Mouse (Mus musculus): ENCODE results near the gene 1700016D06Rik.

Gene 1700016D06Rik

DNA sequence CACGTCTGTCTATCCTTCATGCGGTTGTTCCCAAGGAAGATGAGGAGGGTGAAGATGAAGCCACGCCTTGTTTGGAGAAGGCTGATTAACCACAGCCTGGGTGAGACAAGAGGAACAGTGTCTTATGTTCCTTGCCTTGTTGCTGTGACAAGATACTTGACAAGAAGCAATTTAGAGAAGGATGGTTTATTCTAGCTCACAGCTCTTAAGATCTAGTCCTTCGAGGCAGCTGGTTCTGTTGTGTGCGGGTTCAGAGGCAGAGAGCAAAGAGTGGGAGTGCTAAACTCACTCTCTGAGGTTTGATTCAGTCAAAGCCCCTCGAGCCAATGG, at the start of gene 1700016D06Rik:
Gene 1700016D06Rik, minus strand, starts transcription at position 31 of the 330 bp plus-strand sequence.
- no peak for DNase-seq (ENCODE audit: low spot score)

DNA sequence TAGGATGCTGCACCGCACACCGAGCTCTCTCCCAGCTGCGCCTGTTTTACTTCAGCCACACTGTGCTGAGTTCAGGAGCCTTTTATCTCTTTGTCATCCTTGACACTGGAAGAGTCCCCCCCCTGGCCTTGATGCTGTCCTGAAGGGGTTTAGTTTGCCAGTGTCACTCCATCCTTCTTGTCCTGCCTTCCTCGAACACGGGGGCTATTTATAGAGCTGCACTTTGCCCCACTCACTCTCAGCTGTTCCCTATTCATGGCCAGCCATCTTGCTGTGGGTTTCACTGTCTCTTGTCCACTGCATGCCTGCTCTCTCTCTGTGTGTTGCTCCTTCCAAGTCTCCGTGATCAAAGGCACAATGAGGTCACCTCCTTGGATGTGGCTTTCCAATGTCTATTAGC, 48.6 kb upstream of the 1700016D06Rik start:
- no peak for DNase-seq (ENCODE audit: low spot score)

DNA sequence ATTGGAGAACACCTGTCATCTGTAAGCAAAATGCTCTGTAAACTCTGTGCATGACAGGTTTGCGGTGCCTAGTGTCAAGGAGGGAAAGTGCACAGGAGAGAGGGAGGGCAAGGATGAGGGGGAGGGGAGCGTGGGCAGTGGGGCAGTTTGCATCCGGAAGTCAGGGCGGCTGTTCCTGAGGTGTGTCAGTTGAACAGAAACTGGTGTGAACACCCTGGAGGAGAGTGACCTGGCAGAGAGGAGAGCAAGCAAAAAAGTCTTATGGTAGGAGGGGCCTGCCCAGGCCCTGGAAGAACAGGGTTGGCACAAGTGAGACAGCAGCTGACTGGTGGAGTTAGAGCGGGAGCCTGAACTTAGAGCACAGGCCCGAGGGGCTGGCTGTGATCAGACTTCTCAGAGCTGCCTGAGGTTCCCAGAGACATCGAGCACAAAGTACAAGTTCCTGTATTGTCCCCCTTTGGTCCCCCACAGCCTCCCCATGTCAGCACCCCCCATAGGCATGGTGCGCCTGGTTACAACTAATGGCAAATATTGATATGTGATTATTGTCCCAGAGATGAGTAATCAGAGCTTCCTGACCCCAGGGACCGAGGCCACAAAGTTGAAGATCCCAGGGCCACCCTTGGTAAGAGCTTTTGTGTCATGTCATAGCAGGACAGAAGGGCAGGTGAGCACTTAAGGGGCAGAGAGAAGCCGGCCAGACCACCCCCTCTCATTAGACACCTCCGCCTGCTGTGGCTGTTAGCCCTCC, 46.2 kb upstream of the 1700016D06Rik start:
- DNase-seq (ENCODE audit: low spot score): no peak

DNA sequence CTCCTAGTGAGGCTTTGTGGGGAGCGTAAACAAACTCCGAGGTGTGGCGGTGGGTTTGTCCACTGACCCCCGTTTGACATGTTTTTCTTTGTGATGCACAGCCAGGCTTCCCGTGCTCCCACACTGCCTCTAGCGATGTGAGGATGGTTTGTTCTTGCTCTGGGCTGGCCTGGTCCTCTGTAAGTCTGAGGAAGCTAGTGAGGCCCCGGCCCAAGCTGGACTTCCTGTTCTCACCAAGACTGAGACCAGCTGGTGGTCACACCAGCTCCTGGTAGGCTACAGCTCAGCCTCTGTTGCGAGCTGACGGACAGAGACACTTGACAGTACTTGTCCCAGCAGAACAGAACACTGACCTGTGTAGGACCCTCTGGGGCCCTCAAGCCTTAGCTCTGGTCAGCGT, 42.7 kb upstream of the 1700016D06Rik start:
- no peak for DNase-seq (ENCODE audit: low spot score)

DNA sequence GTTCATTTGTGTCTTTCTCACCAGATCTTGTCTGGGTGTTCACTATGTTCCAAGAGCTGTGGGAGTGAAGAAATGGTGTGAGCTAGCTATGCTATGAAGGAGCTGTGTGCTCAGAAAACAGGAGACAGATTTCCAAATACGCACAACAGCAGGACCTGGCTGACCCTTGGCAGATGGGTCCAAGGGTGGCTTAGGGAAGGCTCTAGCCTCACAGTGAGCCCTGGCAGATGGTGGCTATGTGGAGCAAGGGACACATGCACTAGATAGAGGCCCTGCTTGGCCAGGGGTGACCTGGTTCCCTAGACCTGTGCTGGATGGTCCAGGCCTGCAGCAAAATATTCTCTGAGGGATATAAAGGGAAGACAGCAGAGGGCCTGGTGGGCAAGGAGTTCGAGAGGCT, 40.0 kb upstream of the 1700016D06Rik start:
- DNase-seq (ENCODE audit: low spot score): no peak

DNA sequence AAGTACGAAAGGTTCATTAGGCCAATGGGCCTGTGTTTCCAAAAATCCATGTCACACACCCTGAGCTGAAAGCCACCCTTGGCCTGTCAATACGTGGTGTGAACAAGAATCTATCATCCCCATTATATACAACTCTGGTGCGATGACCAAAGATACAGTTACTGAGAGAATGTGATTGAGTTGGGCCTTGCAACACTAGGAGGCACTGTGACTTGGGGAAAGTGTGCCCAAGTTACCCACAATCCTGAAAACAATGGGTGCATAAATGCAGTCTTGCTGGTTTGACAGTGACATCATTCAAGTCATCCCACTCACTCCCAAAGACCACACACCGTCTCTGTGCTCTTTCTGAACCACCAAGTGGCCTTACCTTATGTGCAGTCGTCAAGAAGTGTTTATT, 38.2 kb upstream of the 1700016D06Rik start:
- DNase-seq (ENCODE audit: low spot score): no peak

DNA sequence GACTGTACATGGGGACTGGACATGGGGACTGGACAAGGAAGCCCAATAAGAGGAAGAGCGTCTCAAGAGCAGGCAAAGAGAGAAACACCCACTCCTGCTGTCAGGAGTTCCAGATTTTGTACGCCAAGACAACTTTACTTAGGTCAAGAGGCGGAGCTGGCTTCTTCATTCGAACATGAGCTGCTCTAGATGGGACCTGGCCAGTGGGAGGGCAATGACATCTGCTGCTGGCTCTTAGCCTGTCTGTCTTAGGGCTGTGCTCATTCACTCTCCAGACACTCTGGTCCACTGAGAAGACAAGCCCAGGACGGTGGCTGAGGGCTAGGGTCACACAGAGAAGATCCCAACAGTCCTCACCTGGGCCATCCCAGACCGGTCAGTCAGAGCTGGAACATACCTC, 36.2 kb upstream of the 1700016D06Rik start:
- no peak for DNase-seq (ENCODE audit: low spot score)

DNA sequence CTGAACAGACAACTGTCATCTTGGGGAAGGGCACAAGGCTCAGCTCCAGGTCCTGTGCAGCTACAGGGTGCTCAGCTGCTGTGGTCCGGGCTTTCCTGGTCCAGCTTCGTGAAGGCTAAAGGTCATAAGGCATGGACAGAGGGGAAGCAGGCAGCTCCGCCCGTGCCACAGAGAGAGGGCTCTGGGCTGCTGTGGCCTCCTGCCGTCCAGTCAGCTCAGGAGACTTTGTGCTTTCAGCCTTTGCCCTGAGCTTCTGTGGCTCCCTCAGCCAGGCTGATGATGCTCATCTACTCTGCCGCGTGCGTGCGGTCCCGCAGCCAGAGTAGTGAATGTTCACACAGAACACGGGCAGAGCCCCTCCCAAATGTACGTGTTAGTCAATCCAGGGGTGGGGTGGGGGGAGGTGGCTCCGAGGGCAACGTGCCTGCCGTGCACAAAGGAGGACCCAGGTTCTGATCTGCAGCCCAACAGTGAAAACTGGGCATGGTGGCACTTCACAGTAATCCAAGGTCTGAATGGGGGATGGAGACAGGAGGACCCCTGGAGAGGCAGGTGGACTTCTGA, 34.9 kb upstream of the 1700016D06Rik start:
- DNase-seq (ENCODE audit: low spot score): no peak

DNA sequence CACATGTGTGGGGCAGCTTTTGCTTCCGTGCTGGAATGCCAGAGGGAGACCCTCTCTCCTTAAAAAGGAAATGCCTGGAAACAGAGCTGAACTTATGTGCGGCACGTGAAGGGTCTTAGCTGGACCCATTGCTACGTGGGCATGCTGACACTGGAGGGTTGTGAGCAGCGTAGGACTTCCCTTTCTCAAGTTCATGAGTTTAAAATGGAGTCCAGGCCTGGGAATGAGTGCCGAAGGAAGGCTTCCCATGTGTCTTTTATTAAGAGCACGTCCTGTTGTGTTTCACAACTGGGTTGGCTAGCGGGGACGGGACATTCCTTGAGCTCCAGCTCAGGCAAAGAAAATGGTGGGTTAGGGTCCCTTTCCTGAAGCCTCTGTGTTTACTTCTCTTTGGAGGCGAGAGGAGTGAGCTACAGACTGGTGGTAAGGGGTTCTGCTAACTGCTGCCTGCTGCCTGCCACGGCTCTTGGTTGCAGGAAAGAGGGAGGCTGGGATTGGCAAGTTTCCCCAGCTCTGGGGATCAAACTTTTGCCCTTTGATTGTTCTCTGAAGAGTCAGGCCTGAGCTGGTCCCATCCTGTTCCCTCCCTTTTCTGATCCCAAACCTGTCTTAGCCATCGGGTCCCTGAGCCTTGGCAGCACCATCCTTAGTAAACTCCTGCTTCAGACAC, 29.5 kb upstream of the 1700016D06Rik start:
- DNase-seq (ENCODE audit: low spot score): no peak

DNA sequence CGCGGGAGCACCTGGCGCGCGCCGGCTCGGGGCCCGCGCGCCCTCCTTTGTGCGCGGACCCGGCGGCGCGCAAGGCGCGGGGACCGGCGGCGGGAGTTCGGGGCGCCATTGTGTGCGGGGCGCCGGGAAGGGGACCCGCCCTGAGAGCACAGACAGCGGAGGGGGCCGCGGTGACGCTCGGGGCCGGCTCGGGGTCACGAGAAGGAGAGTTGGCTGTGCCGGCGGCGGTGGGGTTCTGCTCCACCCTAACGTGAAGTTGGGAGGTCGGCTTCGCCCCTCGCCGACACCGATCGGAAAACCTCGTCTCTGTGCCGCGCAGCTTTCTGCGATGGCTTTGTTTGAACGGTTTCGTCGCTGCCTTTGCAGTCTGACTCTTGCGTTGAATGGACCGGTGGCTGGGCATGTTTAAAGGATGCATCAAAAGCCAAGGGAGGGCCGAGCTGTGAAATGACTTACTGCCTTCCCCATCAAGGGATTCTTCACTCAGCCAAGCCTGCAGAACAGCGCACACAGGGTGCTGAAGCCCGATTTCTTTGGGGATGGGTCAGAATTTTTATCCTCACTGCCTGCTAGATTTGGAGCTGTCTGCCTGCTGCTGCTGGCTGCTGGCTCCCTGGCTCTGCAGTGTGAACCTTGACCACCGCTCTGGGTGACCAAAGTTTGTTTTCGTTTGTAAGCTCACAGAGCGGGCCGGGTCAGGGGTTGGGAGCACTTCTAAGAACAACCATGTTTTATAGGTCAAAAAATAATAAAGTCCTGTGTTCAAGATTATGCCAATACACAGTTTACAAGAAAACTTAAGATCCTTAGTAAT, 27.8 kb upstream of the 1700016D06Rik start:
- no peak for DNase-seq (ENCODE audit: low spot score)

DNA sequence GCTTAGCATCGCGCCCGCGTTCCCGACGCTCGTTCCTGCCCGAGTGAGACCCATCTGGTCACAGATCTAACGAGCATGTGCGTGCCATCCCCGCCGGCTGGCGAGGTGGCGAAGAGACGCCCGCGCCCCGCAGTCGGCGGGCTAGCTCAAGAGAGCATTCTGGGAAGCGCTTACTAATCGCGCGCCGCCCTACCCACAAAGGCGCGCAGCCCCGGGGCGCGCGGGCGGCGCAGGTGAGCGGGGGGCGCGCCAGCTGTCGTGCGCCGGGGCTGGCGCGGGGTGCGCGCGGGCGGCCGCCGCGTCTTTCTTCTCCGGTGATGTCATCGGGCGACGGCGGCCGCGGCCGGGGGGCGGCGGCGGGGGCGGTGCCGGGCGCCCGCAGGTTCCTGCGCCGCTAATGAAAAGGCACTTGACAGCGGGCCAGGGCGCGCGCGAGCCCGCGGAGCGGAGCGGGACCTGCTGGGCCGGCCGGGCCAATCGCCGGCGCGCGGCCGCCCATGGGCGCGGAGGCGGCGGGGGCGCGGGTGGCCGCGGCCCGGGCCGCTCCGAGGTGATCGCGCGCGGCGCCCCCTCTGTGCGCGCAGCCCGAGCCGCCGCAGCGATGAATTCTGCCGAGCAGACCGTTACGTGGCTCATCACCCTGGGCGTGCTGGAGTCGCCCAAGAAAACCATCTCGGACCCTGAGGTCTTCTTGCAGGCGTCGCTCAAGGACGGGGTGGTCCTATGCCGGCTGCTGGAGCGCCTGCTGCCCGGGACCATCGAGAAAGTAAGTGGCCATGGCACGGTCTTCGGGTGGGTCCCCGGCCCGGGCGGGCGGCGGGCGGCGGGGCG, 27.0 kb upstream of the 1700016D06Rik start, which contains the start of gene Arhgef7:
Gene Arhgef7, plus strand, starts transcription at position 71 of the 831 bp plus-strand sequence.
- peak; percentile 55 for DNase-seq (ENCODE audit: low spot score)

DNA sequence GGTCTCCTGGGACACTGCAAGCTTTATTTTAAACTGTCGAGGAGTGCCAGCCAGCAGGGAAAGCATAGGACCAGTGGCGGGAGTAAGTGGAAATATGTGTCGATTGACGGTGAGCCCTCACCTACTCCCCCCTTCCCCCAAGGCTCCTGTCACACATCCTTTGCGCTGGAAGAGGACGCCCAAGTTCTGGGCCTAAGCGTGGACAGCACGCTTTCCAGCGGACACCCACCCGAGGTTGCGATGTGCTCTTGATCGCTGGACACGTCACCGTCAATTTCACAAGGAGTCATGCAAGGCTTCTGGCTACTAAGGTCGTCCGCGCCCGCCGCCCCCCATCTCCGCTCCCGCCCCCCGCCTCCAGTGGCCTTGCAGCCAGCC, 26.4 kb upstream of the 1700016D06Rik start:
- DNase-seq (ENCODE audit: low spot score): no peak

DNA sequence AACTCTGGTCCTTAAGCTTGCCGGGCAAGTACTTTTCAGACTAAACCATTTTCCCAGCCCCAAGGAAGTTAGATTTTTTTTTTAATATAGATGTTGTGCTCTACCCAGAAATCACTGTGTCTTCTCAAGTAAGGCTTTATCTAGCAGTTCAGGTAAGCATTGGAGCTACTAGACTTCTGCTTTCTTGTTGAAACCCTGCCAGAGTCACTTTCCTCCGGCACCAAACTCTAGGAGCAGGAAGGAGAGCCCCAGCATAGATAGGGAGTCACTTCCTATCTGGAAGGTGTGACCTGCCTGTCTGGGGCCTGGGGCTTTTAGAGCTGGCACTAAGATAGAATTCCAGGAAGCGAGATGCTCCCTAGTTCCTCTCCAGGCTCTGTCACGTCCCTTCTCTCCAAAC, 16.3 kb upstream of the 1700016D06Rik start:
- DNase-seq (ENCODE audit: low spot score): no peak

DNA sequence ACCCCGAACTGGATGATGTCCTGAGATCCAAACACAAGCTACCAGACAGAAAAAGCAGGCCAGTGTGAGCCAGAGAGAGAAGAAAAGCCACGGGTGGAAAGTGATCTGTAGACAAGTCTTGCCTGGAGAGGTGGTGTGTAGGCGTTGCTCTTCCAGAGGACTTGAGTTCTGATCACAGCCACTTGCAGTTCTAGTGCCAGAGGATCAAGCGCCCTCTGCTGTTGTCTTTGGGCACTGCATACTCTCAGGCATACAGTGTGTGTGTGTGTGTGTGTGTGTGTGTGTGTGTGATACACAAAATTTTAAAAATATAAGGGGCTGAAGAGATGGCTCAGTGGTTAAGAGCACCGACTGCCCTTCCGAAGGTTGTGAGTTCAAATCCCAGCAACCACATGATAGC, 11.4 kb upstream of the 1700016D06Rik start:
- DNase-seq (ENCODE audit: low spot score): no peak

DNA sequence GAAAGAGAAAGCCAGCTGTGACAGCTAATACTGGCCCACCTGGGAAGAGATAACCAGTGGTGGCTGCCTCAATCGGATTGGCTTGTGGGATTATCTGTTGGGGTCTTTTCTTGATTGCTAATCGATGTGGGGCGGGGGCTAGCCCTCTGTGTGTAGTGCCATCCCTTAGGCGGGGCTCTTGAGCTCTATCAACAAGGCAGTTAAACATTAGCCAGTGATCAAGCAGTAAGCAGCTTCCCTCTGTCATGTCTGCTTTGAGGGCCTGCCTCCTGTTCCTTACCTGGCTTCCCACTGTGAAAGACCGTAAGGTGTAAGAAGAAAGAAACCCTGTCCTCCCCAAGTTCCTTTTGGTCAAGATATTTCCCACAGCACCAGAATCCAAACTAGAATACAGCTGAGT, 9.6 kb upstream of the 1700016D06Rik start:
- no peak for DNase-seq (ENCODE audit: low spot score)

DNA sequence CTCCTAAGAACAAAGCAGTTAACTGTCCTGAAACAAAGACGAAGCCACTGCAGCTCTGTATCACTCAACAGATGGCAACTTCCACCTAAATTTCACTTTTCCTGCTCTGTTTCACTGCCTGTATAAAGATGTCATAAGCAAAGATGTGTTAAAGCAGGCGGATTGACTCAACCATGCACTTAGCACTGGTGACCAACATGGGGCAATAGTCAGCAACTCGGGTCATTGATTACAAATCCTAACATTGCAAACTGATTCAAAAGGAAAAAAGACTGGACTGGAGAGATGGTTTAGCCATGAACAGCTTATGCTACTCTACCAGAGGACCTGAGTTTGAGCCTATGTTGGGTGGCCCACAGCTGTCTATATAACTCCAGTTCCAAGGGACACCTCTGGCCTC, 8.7 kb upstream of the 1700016D06Rik start:
- DNase-seq (ENCODE audit: low spot score): no peak

DNA sequence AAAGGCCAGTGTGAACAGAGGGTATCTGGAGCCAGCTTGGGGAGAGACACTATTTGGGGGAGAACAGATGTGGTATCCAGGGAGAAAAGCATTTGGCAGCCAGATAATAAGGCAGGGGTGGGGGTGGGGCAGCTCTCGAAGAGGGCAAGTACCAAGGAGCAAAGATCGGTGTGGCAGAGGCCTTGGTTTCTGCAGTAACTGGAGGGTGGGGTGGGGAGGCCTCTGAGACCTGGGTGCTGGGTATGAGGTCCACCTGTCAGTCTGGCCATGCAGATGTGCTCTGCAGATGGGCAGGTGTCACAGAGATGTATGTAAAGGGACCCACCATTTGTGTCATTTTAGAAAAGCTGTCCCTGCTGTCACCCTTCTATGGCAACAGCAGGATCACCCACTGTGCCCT, 8.0 kb upstream of the 1700016D06Rik start:
- no peak for DNase-seq (ENCODE audit: low spot score)

DNA sequence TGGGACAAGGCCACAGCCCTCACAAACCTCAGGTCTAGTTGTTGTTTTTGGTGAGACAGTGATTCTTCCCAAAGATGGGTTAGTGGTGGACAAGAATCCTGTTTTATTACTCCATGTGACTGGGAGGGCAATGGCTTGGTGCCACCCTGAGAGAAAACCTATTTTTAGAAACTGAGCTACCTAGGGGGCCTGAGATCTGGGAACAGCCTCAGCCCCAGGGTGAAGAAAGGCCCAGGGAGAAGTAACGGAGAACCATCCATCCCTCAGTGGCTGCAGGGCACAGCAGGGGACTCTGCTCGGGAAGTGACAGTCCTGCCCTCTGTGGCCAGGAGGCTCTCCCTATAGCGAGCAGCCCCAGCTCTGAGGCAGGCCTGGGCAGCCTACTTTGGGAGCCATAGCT, 6.8 kb upstream of the 1700016D06Rik start:
- no peak for DNase-seq (ENCODE audit: low spot score)

DNA sequence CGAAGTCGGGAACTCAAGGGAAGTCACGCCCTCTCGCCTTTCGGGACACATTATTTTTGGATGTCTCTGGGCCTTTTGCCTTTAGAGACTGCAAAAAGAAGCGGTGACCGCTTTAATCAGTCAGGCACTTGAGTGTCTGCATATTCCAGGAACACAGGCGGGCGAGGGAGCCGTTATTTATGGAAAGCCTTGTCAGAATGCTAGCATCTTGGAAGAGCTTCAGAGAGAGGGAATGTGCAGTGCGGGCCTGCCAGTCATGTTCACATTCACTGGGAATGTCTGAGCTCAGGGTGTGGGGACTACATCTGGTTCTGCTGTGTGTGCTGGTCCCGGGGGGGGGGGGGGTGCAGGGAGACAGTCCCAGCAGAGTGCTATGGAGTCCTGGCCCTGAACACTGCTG, 5.0 kb upstream of the 1700016D06Rik start:
- no peak for DNase-seq (ENCODE audit: low spot score)

DNA sequence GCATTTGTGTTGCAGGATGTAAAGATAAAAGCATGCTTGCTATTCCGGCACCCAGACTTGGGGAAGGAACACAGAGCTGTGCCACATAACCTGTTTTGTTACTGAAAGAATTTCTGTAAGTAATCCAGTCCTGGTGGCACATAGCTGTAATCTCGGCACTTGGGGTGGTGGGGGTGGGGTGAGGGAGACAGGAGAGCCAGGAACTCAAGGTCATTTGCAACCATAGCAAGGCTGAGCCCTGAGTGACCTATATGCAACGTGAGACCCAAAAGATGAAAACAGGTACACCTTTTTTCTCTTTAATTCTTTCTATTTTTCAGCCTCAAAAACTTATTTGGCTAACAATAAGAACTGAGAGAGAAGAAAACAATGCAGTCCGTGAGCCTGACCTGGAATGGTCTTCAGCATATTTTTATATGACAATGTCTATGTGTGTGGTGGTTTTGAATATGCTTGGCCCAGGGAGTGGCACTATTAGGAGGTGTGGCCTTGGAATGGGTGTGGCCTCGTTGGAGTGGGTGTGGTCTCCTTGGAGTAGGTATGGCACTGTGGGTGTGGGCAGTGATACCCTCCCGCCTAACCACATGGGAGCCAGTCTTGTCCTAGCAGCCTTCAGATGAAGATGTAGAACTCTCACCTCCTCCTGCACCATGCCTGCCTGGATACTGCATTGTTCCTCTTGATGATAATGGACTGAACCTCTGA, 4.0 kb upstream of the 1700016D06Rik start:
- no peak for DNase-seq (ENCODE audit: low spot score)

DNA sequence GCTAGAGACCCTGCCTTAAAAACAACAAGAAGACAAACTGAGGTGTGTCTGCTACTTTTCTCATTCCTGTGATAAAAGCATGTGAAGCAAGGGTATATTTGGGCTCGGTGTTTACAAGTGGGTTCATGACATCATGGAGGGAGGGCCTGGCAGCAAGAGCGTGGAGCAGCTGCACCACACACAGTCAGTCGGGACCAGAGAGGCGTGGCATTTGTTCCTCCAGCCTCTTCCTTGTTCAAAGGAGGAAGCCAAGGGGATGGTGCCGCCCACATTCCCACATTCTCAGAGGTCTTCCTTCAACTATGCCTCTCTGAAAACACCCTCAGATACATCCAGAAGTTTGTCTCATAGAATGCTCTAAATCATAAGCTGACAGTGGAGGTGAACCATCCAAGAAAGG, 2.9 kb upstream of the 1700016D06Rik start:
- DNase-seq (ENCODE audit: low spot score): no peak
